Mouse (Mus musculus) bone marrow, adult 2 months (tissue): ENCODE results near the gene Angel2.

Experiments used
- CTCF ChIP-seq: fragments of 200-500 bp; IDR thresholded peaks from 2 replicates; pipeline ENCODE4 v1.5.1; 2011; ENCODE audit warnings: low read length, control low read depth; ENCODE audit not compliant: control insufficient read depth, insufficient read depth
- POLR2A ChIP-seq: fragments of 200-500 bp; IDR thresholded peaks from 2 replicates; pipeline ENCODE4 v1.6.1; 2011; ENCODE audit warnings: low read depth, mild to moderate bottlenecking, control low read depth, low read length, borderline replicate concordance; ENCODE audit not compliant: control insufficient read depth

- TF ChIP-seq CTCF (no peak), POLR2A (no peak)
Measured at GRCm38 (mm10) chr1:190996346-190996877, 71.5 kb downstream of the Angel2 start.
